In the genomic region with DNA sequence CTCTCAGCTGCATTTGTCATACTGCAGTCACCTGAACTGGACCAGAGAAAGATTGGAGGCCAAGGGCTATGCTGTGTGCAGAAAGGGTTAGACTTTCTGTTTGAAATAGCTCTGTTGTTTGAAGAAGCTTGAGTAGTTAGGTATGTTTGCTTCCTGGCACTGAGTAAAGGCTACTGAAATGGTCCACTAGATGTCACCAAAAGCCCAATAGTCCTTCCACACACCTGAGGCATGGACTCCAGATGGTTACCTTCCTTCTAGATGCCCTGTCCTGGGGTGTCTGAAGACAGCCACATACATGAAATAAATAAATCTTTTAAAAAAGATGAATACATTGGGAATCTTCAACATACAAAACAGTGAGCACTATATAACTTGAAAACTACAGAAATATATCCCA, we compare ENCODE assay signal across 9 mouse cellular contexts. TPM values are rescaled to one million over a fixed set of nuclear protein-coding genes. Genes with fewer than 3 reads are reported as not detected.
A peak's percentile ranks its signal among the peaks of the same experiment; 100 is the strongest.
DNase-seq lines count a peak whose midpoint lies in the region; ATAC-seq and TF ChIP-seq lines count a peak whose summit lies in the region.
"Had no signal": no experiment of that assay in that cellular context is flagged by ENCODE, and none has a peak within 500 bp of the region (broad histone marks: within the 10 kb centered on the region; RNA-seq: fewer than 3 reads in every experiment).

No protein-coding gene starts in this region.

- peak; percentile 74 for TF ChIP-seq CTCF in layer of hippocampus, adult 2 months (conservative IDR thresholded peaks at IDR 0.05)

- H3K4me2 ChIP-seq in hindbrain, embryonic 12.5 days (replicated peaks) = no peak overlapping the region
- H3K4me2 ChIP-seq: heart, embryonic 13.5 days had no signal

- H3K9me3 ChIP-seq in hindbrain, embryonic 12.5 days (replicated peaks) = no peaks in the 10 kb centered on the region
- H3K9me3 ChIP-seq: heart, embryonic 13.5 days had no signal

- H3K9ac ChIP-seq in hindbrain, embryonic 12.5 days = no peak overlapping the region
- H3K9ac ChIP-seq: heart, embryonic 13.5 days had no signal

- ATAC-seq in hindbrain, embryonic 12.5 days (ENCODE audit: low FRiP score) = peak; percentile 63

- H3K27me3 ChIP-seq in hindbrain, embryonic 12.5 days = peaks cover 13% of the 10 kb centered on the region

- H3K4me1 ChIP-seq in hindbrain, embryonic 12.5 days = no peaks in the 10 kb centered on the region
- H3K4me1 ChIP-seq: heart, embryonic 13.5 days had no signal

- no peak overlapping the region for H3K4me3 ChIP-seq in layer of hippocampus, adult 2 months
- no peak overlapping the region for H3K4me3 ChIP-seq in hindbrain, embryonic 12.5 days
- H3K4me3 ChIP-seq: heart, embryonic 13.5 days had no signal

- DNase-seq in layer of hippocampus, adult 2 months (ENCODE audit: low spot score in 2 of 2) = peak in 1 of 2 experiments; percentile 9
- no peak for DNase-seq in layer of hippocampus, adult 8-10 months (ENCODE audit: low spot score in 2 of 2)
- DNase-seq in cerebellum, adult 11 months = peak; percentile 28
- DNase-seq in mesoderm, embryonic 11.5 days (ENCODE audit: low read depth, low spot score) = peak; percentile 31
- DNase-seq in B cell, adult 2 months = no peak
- no peak for DNase-seq in urinary bladder, postnatal 25 days (ENCODE audit: low spot score)
- no peak for DNase-seq in spleen, postnatal 4 days (ENCODE audit: low spot score in 2 of 2)

- H3K36me3 ChIP-seq in hindbrain, embryonic 12.5 days = no peaks in the 10 kb centered on the region
- H3K36me3 ChIP-seq: heart, embryonic 13.5 days had no signal

- no peak overlapping the region for H3K27ac ChIP-seq in layer of hippocampus, adult 2 months
- no peak overlapping the region for H3K27ac ChIP-seq in hindbrain, embryonic 12.5 days
- H3K27ac ChIP-seq: heart, embryonic 13.5 days had no signal

RNA-seq across cellular contexts. Expression of a gene that starts 6.5 kb away (rescaled TPM):
- not detected for total RNA-seq in layer of hippocampus, adult 2 months (2021)
- total RNA-seq in layer of hippocampus, adult 8-10 months (2022) = not detected
- polyA plus RNA-seq in hindbrain, embryonic 12.5 days (2016; fragmentation: Nextera tagmentation; extraction: Ambion mirVana) = not detected in 2 replicates
- polyA plus RNA-seq: heart, embryonic 13.5 days had no signal

RNA-seq across cellular contexts. Expression of a gene that starts 48.9 kb away (rescaled TPM):
- not detected for total RNA-seq in layer of hippocampus, adult 2 months (2021)
- total RNA-seq in layer of hippocampus, adult 8-10 months (2022) = not detected
- polyA plus RNA-seq in hindbrain, embryonic 12.5 days (2016; fragmentation: Nextera tagmentation; extraction: Ambion mirVana) = not detected in 2 replicates
- polyA plus RNA-seq: heart, embryonic 13.5 days had no signal

Comparison
In these comparisons a context has a peak if more than half of its experiments do, and no peak if none do; other contexts are left out.
1. DNase-seq: peak in cerebellum, adult 11 months (single experiment) and mesoderm, embryonic 11.5 days (single experiment); none in layer of hippocampus, adult 8-10 months (0 of 2), B cell, adult 2 months (0 of 2), urinary bladder, postnatal 25 days (single experiment) and spleen, postnatal 4 days (0 of 2).